Mouse (Mus musculus) liver, adult 2 months (tissue): ENCODE measurements around the gene Stpg1. TPM values are rescaled to one million over a fixed set of nuclear protein-coding genes. Genes with fewer than 3 reads are reported as not detected.

ENCODE experiments used
- DNase-seq: peaks from one replicate; pipeline ENCODE4 v3.0.0-alpha.2; 2011; ENCODE audit warnings: low read depth, low spot score; ENCODE audit errors: extremely low read depth
- H3K27ac ChIP-seq: fragments of 200-500 bp; replicated peaks from 2 replicates; pipeline ENCODE4 v1.5.1; 2012; ENCODE audit warnings: low read depth, mild to moderate bottlenecking, control low read depth, inconsistent platforms, low read length; ENCODE audit not compliant: insufficient read depth
- H3K27me3 ChIP-seq: fragments of 200-500 bp; 2 replicates; pipeline ENCODE4 v1.6.1; 2012; ENCODE audit warnings: mild to moderate bottlenecking, moderate library complexity, low read length, inconsistent platforms; ENCODE audit not compliant: control insufficient read depth, insufficient read depth
- H3K36me3 ChIP-seq: fragments of 200-500 bp; 2 replicates; pipeline ENCODE4 v1.6.1; 2012; ENCODE audit warnings: low read length, inconsistent platforms; ENCODE audit not compliant: control insufficient read depth, insufficient read depth
- H3K4me1 ChIP-seq: fragments of 200-500 bp; 2 replicates; pipeline ENCODE4 v1.6.1; 2011; ENCODE audit warnings: low read length; ENCODE audit not compliant: control insufficient read depth, insufficient read depth
- H3K4me3 ChIP-seq: fragments of 200-500 bp; 2 replicates; pipeline ENCODE4 v1.5.1; 2011; ENCODE audit warnings: low read depth, mild to moderate bottlenecking, control low read depth, low read length, moderate library complexity; ENCODE audit not compliant: insufficient read depth
- H3K79me2 ChIP-seq: fragments of 200-500 bp; 2 replicates; pipeline ENCODE4 v1.6.1; 2012; ENCODE audit warnings: inconsistent platforms, mild to moderate bottlenecking, low read length, moderate library complexity; ENCODE audit not compliant: control insufficient read depth, insufficient read depth
- H3K9ac ChIP-seq: fragments of 200-500 bp; 2 replicates; pipeline ENCODE4 v1.6.1; 2012; ENCODE audit warnings: low read depth, mild to moderate bottlenecking, control low read depth, inconsistent platforms, low read length
- CTCF ChIP-seq: fragments of 200-500 bp; IDR thresholded peaks from 2 replicates; pipeline ENCODE4 v1.5.1; 2011; ENCODE audit warnings: low read depth, low read length, control low read depth
- POLR2A ChIP-seq: fragments of 200-500 bp; IDR thresholded peaks from 2 replicates; pipeline ENCODE4 v1.6.1; 2011; ENCODE audit warnings: low read length, control low read depth; ENCODE audit not compliant: insufficient read depth; ENCODE audit errors: extremely low read depth
- WGBS: fragments of 180-500 bp; shearing (Covaris S2); methylation state at CpG from one replicate; pipeline ENCODE4 v1.1.7; 2018; 5-methylcytosine and 5-hydroxymethylcytosine counted together
- polyA plus RNA-seq: library from polyadenylated mRNA; depleted of rRNA; stranded (reverse); fragments of >200 nt; gene quantifications from 2 replicates; pipeline ENCODE4 v1.2.3, GENCODE M21; 2012
- total RNA-seq: library from RNA; depleted of rRNA; stranded (reverse); fragments of >200 nt; gene quantifications from 2 replicates; pipeline ENCODE4 v1.2.3, GENCODE M21; 2014

Stpg1 gene
- total and polyA plus RNA-seq, 2 experiments, result not detected

DNA sequence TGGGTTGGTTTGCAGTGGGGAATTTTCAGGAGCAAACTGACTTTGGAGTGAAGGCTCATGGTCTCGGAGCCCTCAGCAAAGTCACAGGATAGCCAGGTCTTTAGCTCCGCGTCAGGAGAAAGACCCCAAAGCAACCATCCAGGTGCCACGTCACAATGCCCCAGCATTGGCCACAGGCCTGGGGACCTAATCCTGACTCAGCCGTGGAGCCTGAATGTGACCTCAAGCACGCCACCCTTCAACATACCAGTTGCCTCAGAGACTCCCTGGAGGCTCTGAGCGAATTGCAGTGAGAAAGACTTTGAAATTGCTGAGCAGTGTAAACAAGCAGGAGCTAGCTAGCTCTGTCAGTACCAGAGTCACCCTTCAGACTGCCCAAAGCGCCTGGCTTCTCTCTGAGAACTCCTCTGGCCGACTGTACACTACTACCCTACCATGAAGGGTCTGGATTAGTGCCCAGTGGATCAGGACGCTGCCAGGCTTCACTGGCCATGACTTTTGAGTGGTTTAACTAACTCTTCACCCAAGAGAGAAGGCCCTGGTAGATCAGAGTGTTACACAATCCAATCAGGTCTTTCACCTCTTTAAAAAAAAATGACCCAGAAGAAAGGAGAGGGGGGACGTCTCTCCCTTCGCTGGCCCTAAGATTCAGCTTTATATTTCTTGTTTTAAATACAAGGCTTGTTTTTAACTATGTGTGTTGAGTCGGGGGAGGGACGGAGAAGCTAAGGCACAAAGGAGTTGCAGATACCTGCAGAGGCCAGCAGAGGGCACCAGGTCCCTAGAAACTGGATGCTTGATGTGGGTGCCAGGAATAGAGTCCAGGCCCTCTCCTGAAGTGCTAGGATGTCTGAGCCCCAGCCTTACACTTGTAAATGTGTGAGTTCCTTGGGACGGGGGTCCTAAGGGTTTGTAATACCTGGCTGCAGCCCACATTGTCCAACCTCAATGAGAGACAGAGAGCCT, 22.0 kb downstream of the Stpg1 start:
- H3K27ac ChIP-seq, result peak overlapping the region; percentile 81

DNA sequence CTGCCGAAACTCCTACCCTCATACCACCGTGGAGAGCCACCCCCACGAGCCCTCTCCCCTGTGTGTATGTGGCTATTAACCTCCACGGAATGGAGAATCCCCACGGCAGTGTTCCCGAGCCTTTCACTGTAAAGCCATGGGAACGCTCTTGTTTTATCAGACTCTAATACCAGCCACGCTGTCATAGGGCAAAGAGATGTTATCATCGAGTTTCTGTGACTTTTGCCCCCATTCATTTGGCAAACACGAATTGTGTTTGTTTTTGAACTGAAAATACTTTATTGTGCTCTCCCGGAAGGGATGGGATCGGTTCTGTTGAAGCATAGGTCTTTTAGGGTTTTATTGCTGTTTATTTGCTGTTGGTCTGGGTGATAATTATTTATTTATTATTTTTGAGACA, 23.5 kb downstream of the Stpg1 start:
- Histone ChIP-seq H3K9ac (0 out of 2 replicates have a peak overlapping the region, but pooled peaks have one; percentile 23), H3K27me3 (no peaks in the 10 kb centered on the region), H3K79me2 (no peaks in the 10 kb centered on the region), H3K36me3 (no peaks in the 10 kb centered on the region), H3K4me1 (peaks cover 26% of the 10 kb centered on the region), H3K4me3 (no peak overlapping the region), H3K27ac (peak overlapping the region; percentile 74)
- no peak for TF ChIP-seq CTCF
- TF ChIP-seq POLR2A, result no peak
- peak; percentile 92 for DNase-seq
- 31% methylated on average over 12 of the region's 12 CpGs for WGBS

More for the DNA sequence above, 22.0 kb downstream of the Stpg1 start:
- no peak overlapping the region for H3K4me3 ChIP-seq
- H3K9ac ChIP-seq, result no peak overlapping the region
- H3K36me3 ChIP-seq, result no peaks in the 10 kb centered on the region
- H3K27me3 ChIP-seq, result no peaks in the 10 kb centered on the region
- no peaks in the 10 kb centered on the region for H3K79me2 ChIP-seq
- DNase-seq, result peak; percentile 94
- TF ChIP-seq CTCF (peak; percentile 93), POLR2A (no peak)
- WGBS, result 36% methylated on average over 15 of the region's 15 CpGs
- H3K4me1 ChIP-seq, result peaks cover 26% of the 10 kb centered on the region

DNA sequence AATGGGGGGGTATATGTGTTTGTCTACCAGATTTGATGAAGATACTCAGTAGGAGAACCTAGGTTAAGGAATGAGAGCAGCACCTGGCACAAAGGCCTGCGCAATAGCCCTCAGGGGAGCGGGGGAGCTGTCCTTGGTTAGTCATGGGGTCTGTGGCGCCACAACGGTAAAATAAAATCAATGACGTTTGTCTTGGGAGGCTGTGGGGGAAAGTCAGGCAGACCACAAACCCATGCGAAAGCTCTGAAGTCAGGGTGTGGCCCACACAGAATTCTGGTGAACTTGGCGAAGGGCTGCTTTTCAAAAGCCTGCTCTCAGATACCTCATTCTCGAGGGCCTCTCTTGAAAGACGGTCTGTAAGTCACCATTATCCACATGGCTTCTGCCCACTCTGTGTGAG, 25.8 kb downstream of the Stpg1 start:
- no peak overlapping the region for H3K9ac ChIP-seq
- TF ChIP-seq POLR2A (no peak), CTCF (no peak)
- H3K4me3 ChIP-seq, result no peak overlapping the region
- H3K27ac ChIP-seq, result no peak overlapping the region
- no peaks in the 10 kb centered on the region for H3K36me3 ChIP-seq
- 75% methylated on average over 9 of the region's 9 CpGs for WGBS
- no peaks in the 10 kb centered on the region for H3K27me3 ChIP-seq
- no peak for DNase-seq
- no peaks in the 10 kb centered on the region for H3K79me2 ChIP-seq
- peaks cover 20% of the 10 kb centered on the region for H3K4me1 ChIP-seq

GRCm38 (mm10) chr4:135523939-135524338, 29.3 kb downstream of the Stpg1 start:
- Histone ChIP-seq H3K4me3 (no peak overlapping the region), H3K4me1 (no peaks in the 10 kb centered on the region), H3K9ac (no peak overlapping the region), H3K36me3 (no peaks in the 10 kb centered on the region), H3K27me3 (no peaks in the 10 kb centered on the region), H3K79me2 (no peaks in the 10 kb centered on the region), H3K27ac (no peak overlapping the region)
- DNase-seq, result no peak
- 42% methylated on average over 6 of the region's 7 CpGs for WGBS
- TF ChIP-seq POLR2A (no peak), CTCF (no peak)

DNA sequence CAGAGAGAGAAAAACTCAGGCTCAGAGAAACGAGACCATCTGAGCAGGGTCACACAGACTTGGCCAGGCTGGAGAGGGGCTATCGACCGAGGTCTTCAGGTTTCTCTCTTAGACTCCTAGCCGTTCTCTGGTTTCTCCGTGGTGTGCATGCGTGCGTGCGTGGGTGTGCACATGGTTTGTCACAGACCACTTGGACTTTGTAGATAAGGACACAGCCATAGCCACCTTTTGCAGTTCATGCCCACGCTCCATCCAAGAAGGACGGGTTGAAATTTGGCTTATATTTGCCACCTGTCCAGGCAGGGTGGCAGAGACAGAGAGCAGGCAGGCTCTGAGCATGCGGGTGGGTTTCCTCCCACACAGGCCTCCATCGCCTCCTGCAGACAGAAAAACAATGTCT, 30.5 kb downstream of the Stpg1 start:
- Histone ChIP-seq H3K27me3 (no peaks in the 10 kb centered on the region), H3K4me1 (no peaks in the 10 kb centered on the region), H3K9ac (no peak overlapping the region), H3K27ac (no peak overlapping the region), H3K4me3 (no peak overlapping the region), H3K79me2 (no peaks in the 10 kb centered on the region), H3K36me3 (no peaks in the 10 kb centered on the region)
- 74% methylated on average over 12 of the region's 12 CpGs for WGBS
- TF ChIP-seq CTCF (no peak), POLR2A (no peak)
- DNase-seq, result no peak
